Mouse (Mus musculus) retina, adult 2 months (tissue): ENCODE data around the gene Rgr.
A peak's percentile ranks its signal among the peaks of the same experiment; 100 is the strongest.

Experiments
- DNase-seq: peaks from one replicate; pipeline ENCODE4 v3.0.0-alpha.2; 2012; ENCODE audit warnings: low read depth, low spot score

The Rgr gene

DNA sequence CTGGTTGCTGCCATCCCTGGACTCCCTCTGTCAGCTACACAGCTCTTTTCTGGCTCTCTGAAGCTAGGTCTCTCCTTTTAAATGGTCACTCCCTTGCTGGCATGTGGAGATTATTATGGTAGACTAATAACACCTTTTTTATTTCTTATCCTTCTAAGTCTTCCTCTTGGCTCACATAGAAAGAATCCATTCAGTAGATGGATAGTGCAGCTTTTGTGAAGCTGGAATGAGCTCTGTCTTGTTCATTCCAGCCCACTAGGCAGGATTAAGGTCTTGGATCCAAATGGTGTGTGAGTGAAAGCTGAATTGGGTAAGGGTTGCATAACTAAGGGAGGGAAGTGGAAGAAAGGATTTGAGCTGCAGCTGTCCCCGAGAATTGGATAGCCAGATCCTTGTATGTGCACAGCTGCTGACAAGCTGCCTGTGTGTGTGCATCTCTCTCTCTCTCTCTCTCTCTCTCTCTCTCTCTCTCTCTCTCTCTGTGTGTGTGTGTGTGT, at the start of gene Rgr:
Rgr (minus strand) TSS at position 51 of the 497 bp plus-strand sequence.
- DNase-seq, result no peak

DNA sequence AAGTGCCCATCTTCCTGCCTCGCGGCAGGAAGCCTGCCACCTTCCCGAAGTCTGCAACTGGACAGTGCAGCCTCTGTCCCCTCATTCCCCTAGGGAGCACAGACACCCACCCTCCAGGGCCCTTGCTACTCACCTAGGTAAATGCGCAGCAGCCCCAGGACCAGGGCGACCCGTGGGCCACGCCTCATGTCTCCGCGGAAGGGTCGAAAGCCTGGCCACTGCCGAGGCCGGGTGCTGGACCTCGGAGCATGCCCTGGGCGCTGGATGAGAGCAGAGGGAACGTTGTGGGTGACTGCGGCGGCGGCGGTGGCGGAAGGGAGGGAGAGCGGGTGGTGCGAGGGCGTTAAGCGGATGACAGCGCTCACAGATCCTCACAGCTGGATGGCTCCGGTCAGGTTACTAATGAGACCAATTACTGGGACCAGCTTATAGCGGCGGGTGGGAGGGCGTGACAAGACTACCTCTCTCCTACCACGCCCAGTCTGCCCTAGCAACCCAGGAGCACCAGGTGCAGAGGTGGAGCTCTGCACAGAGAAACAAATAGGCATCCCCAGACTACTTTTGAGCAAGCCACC, 49.3 kb upstream of the Rgr start, which contains the start of gene Cdhr1:
Cdhr1 (minus strand) TSS at position 392 of the 575 bp plus-strand sequence.
- DNase-seq, result peak; percentile 84

DNA sequence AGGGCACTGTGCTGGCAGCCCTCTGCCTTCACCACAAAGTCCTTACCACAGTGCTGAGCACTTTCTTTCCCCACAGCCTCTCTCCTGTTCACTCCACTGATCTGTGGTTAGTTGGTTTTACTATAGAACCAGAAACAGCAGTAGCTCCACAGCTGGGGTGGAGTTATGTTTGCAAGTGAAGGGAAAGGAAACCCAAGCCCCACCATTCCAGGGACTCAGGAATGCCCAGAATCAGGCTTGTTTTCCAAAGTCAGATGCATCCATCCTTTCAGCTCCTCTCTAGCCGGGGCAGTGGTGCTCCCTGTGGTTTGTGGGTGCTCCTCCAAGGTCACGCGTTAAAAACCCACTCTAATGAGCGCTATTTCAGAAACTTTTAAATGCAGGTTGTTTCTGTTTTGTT, 46.8 kb upstream of the Rgr start:
- no peak for DNase-seq

DNA sequence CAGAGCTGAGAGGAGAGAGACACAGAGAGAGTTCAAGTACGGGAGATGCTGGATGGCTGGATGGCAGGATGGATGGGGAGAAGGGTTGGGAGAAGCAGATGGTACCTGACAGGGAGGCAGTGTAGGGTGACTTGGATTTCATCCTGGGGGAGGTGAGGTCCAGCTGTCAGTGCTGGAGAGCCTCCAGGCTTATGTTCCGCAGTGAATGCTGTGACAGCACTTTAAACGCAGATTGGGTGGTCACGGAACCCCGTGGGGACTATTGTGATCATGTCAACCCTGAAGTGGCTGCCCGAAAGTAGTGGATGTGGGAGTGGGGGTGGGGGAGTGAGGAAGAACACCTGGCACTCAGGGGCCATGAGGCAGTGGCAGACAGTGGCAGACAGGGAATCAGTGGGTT, 45.7 kb upstream of the Rgr start:
- no peak for DNase-seq

DNA sequence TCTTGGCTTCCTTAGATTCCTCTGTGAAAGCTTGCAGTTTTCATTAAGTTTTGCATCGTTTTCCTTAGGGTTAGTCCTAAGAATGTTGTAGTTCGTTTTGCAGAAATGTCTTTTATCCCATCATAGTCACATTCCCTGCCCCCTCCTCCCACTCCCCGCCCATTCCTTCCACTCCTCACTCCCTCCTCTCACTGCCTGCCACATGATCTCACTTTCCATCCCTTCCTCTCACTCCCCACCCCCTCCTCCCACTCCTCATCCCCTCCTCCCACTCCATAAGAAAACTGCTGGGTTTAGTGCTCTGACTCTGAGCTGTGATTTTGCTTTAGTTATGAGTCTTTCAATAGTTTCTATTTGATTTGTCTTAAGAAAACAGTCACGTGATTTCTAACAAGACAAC, 35.0 kb upstream of the Rgr start:
- DNase-seq, result no peak

DNA sequence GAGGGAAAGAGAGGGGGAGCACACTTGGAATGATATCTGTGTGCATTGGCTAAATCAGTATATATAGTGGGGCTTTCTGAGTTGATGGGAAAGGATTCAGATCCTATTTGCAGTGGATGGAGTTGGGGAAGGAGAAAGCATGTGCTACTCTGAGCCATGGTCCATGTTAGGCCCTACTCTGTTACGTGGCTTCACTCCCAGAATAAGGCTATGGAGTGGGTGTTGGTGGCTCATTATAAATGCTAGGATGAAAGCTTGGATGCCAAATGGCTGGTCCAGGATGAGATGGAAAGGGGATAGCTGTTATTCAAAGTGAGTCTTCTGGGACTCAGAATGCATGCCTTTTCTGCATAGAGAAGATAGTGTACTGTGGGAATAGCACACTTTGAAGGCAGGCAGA, 32.0 kb upstream of the Rgr start:
- DNase-seq, result no peak

DNA sequence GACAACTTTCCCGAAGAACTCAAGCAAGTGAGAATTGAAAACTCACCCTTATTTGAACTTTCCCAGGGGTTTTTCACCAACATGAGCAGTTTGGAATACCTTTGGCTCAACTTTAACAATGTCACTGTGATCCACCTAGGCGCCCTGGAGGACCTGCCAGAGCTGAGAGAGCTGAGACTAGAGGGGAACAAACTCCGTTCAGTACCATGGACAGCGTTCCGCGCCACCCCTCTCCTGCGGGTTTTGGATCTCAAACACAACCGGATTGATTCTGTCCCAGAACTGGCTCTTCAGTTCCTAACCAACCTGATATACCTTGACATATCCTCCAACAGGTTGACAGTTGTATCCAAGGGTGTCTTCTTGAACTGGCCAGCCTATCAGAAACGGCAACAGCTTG, 19.8 kb upstream of the Rgr start:
- no peak for DNase-seq

DNA sequence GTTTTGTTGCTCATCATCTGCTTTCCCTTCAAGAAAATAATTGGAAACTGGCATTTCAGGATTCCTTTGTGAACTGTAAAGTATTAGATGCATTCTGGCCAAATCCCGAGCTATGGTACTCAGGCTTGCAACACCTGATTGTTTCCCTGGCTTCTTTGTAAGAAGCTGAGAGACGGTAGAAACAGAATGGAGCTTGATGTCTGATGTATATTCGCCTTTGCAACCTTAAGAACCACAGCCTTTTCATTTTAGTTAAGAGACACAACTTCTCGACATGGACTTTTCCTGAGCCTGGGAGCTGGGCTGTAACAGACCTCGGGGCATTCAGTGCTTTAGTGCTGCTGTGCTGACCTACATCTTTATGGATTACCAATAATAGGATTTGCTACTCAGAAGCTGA, 18.9 kb upstream of the Rgr start, which contains the start of gene Lrit2:
Lrit2 (plus strand) TSS at position 301 of the 400 bp plus-strand sequence.
- peak; percentile 65 for DNase-seq

DNA sequence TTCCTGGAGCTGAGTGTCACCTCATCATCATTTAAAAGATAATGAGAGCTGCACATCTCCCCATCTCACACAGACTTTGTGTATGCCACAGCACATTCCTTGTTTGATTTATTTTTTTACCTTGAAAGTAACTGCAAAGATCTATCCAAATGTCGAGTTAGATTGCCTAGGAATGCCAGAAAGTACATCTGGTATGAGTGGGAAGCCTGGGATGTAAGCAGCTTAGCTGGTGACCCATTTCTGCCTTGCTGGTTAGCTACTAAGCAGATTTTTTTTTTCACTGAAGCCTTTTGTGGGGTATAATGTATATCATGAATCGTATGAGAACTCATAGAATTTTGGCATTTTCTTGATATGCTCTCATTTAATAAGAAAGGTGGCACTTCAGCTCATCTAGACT, 17.9 kb upstream of the Rgr start:
- no peak for DNase-seq

DNA sequence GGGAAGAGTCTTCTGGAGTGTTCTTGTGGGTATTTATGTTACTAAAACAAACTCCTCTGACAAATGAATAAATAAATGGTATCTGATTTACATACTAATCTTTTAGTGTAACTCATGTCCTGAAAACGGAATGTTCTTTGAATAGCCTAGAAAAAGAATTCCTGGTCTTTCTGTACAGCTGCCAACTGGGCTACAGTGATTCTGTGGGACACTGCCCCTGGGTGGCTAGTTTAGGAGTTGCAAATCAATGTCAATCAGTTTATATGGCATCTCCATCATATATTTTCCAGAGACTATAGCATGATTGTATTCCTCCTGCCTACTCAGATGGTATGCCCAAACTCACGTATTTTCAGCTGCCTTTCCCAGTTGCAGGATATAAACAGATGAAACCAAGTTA, 16.1 kb upstream of the Rgr start:
- no peak for DNase-seq

DNA sequence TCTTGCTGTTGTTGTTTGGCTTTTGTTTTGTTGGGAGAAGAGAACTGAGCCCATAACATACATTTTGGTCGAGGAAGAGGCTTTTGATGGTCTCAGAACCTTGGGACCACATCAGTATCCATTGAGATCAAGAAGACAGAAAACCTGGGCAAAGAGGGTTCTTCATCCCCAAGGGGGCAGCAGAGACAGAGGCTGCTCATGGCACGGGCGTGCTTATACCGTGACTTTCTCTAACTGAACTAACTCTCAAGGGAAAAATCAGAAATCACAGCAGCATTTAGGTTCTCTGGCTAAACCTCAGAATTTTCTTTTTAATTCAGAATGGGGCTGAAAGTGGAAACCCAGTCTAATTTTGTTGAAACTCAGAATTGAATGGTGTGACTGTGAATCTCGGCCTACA, 14.3 kb downstream of the Rgr start:
- DNase-seq, result no peak

DNA sequence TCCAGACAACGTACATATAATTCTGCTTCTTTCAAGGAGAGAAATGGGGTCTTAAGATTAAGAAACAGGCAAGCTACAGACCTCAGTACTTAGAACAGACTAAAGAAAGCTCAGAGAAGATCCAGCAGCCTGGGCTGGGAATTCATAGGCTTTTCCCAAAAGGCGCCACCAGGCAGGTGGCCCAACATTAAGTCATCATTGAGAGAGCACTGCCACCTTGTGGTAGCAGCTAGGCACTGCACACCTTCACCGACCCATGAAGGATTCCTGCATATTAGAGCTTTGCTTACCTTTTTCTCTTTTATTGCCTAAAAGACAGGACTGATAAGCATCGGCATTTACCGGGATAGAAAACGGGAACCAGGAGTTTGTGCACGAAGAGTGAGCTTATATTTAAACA, 15.5 kb downstream of the Rgr start:
- DNase-seq, result peak; percentile 61

DNA sequence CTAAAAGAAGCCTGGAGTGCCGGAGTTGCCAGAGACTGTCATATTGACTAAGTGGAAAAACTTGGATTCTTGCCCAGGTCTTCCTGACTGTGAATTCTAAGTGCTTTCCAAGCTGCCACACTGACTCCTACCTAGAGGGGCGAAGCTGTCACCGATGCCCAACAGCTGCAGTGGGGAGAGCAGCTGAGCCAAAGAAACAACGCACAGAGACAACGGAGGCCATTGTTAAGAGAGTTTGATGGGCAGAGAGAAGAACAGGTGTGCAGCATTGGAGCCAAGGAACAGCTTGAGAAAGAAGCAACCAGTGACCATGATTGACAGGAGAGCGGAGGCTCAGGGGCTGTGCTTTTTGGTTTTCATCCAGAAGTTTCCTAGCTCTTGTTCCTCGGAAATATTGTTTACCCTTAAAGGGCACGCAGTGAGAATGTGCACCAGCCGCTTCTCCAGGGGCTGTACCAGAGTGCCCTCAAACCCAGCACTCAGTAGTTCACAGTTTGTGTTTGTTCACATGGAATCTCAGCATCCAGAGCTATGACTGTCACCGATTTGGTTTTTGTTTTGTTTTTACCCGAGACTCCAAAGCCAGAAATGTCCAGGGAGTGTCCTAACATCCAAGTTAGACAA, 16.2 kb downstream of the Rgr start:
- DNase-seq, result no peak

DNA sequence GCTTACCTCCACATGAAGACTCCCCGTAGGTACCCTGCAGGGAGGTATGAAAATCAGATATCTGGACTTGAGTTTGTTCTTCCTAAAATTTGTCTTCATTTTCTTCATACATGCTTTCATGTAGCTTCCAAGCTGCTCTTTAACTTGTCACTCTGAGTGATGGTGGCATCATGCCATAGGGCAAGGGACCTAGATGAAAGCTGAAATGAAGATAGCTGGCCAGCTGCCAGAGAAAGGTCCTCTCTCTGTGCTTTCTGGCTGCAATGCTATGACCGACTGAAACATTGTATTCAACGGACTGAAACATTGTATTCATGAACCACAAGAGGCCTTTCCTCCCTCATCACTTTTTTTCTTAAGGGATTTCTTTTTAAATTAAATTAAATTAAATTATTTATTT, 20.2 kb downstream of the Rgr start:
- no peak for DNase-seq

DNA sequence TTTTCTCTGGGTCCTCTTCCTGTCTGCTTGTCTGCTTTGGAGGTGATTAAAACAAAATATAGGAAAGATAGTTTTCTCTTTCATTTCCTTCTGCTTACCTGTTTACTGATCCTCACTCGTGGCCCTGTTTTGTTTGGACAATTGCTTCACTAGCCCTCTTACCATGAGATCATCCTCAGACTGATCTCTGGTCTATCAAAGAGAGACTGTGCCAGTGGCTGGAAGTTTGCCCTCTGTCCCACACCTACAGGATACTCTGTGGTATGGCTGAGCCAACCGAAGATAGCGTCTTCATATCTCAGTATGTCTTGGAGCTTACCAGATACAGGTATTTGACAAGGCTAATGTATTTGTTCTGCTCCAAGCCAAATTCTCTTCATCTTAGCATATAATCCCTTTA, 20.8 kb downstream of the Rgr start:
- DNase-seq, result no peak

DNA sequence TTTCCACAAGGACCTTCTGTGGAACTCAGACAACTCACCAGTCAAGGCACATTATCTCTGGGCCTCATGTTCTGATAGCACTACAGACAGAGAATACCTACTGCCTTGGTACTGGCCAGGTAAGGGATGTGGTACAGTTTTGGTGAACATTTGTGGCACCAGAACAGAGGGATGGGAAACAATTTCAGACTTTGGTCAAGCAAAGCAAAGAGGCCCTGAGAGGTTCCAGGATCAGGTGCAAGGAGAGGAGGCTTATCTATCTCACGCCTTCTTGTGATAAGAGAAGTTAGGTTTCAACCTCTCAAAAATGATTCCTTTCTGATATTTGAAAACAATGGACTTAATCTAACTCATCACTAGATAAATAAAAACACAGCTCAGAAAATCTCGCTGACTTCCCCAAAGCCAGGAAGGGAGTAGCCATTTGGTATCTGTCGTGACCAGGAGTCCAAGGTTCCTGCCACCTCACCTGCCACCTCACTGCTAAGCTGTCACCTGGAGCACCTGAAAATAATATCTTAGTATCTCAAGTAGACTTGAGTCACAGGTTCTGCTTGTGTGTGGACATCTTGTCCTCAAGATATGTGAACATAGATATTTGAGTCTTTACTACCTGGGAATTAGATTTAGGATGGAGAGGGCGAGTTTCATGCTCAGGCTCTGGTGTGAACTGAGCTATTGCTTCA, 21.4 kb downstream of the Rgr start:
- DNase-seq, result no peak

DNA sequence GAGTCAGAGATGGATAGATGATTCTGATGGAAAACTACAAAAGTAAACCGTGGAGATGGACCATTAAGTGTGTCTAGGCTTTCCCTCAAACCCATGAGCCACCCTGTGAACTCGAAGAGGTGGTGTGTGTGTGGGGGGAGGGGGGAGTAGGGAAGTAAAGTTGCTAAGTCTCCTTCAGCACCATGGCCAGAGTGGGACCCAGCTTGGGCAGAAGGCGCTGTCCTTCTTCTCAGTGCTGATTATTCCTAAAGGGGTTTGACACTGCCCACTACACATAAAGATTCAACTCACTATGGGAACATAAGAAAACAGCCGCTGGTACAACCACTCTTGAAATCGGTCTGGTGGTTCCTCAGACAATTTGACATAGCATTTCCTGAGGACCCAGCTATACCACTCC, 32.9 kb downstream of the Rgr start:
- DNase-seq, result no peak

DNA sequence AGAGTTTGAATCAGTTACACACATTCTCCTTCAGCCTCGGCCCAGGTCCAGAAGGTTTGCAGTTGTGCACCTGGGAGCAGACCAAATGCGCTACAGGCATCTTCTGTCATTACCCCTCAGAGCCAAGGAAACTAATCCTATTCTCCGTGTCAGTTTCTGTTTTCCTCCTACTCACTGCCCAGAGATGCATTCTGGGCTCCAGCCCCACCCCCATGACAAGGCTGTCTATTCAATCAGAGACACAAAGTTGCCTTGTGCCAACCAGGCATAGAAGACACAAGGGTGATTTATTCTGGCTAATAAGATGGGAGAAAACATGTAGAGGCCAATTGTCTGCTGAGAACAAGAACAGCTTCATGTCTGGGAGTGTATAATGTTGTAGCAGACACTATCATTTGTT, 35.1 kb downstream of the Rgr start:
- DNase-seq, result no peak

DNA sequence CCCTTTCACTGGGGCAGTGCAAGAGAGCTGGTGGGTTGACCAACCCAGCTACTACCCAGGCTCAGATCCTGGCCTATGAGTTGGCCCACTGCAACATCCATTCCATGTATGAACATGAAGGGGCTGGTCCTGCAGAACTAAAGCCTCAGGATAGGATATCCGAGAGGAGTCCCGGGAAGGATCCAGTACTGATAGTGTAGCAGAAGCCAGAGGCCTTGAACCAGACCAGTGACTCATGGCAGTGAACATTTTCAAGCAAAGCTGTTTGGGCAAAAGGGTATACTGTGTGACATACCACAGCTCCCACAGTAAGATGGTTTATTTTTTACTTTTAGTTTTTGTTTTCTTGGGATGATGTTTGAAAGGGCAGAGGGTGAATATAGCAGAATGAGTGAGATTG, 39.1 kb downstream of the Rgr start:
- no peak for DNase-seq

DNA sequence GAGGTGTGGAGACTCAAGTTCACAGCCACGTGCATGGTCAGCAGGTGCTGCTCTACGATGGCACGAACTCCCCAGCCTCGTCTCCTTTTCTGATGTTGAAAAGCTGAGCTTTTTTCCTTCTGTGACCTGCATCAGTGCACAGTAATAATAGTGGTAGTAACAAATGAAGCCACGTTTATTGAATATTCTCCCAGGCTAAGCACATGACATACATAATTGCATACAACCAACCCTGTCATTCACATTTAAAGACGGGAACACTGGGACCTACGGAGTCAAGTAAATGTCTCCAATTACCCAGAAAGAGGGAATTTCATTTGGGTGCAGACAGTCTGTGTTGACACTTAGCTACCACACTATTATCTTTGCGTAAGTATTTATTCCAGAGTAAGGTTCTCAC, 42.3 kb downstream of the Rgr start:
- DNase-seq, result no peak

DNA sequence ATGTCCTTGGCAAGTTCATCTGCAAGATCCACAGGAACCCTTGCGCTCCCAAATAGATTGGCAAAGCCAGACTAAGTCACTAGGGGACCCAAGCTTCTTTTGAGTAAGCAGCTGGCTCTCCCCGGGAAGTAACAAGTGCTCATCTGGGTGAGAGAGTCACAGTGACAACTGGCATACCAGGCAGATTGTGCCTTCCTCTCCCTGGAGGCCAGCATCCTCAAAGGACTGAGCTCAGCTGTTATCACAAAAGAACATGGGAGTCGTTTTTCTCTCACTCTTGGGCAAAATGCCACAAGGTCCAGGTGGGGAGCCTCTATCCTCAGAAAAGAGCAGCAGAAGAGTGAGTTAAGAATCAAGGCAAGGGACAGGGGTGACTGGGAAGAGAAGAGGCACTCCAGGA, 42.9 kb downstream of the Rgr start:
- DNase-seq, result no peak

DNA sequence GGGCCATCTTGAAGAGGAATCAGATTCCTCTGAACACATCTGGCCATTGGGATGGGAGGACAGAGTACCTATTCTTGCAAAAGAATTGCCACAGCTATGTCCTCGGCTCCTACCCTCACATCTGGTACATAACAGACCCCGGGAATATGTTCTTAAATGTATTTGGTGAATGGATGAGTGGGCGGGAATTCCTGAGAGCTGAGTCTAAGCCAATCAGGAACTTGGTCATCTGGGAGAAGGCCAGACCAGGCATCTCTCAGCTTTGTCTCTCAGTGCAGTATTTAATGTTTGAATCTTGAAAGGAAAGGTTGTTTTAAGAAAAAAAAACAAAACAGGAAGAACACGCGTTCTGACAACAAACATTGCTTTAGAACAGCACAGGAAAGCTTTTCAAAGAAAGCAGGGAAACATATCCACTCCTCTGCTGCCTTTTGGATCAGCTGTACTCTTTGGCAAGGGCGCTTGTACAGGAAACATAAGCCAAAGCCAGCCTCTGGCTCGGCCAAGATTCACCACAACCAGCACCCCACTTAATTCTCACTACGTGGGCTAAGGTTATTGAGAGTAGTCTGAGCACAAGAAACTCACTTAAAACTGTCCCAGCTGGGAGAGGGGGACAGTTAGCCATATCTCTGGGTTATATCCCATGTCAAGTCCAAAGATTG, 45.2 kb downstream of the Rgr start:
- no peak for DNase-seq

DNA sequence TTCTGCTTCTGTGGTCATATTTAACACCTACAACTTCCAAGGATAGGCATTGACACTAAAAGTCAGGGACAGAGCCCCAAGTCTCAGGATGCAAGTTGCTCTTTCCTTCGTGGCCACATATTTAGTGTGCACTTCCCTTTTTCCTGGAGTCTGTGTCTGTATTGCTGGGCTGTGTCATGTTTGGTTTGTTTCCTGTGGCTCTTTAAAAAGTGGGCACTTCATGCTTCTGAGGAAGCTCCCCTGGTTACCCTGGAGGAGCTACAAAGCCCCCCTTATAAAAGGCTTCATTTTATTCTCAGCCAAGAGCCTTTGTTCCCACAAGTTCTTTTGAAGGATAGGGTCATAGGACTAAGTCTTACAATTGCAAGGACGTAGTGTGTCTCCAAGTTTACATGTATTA, 45.9 kb downstream of the Rgr start:
- no peak for DNase-seq
